Mouse (Mus musculus) E14TG2a.4 (cell line): ENCODE data around the gene Sstr5.
A peak's percentile ranks its signal among the peaks of the same experiment; 100 is the strongest.

Source experiments
- H3K27me3 ChIP-seq: 2 replicates; pipeline ENCODE4 v1.6.1; 2014; ENCODE audit warnings: low read length, control low read depth; ENCODE audit not compliant: insufficient read depth
- H3K36me3 ChIP-seq: 2 replicates; pipeline ENCODE4 v1.6.1; 2014; ENCODE audit warnings: low read length, control low read depth; ENCODE audit not compliant: insufficient read depth
- H3K4me1 ChIP-seq: replicated peaks from 2 replicates; pipeline ENCODE4 v1.6.1; 2014; ENCODE audit warnings: low read depth, low read length, control low read depth
- H3K4me3 ChIP-seq: replicated peaks from 2 replicates; pipeline ENCODE4 v1.5.1; 2014; ENCODE audit warnings: mild to moderate bottlenecking, low read length
- H3K9me3 ChIP-seq: 2 replicates; pipeline ENCODE4 v1.6.1; 2014; ENCODE audit warnings: low read length, control low read depth
- CTCF ChIP-seq: conservative IDR thresholded peaks from 2 replicates; pipeline ENCODE4 v1.5.1; 2014; ENCODE audit warnings: low read length
- NANOG ChIP-seq: IDR thresholded peaks from 2 replicates; pipeline ENCODE4 v1.6.1; 2014; ENCODE audit warnings: borderline replicate concordance, low read length, mixed read lengths
- POU5F1 ChIP-seq: IDR thresholded peaks from 2 replicates; pipeline ENCODE4 v1.6.1; 2014; ENCODE audit warnings: low read length, borderline replicate concordance

Sstr5 gene

GRCm38 (mm10) chr17:25497013-25497412 is at the start of gene Sstr5:
TSS of gene Sstr5 (minus strand) at chr17:25497288.
- H3K36me3 ChIP-seq: no peaks in the 10 kb centered on the region
- no peaks in the 10 kb centered on the region for H3K9me3 ChIP-seq
- TF ChIP-seq CTCF (no peak), POU5F1 (no peak), NANOG (no peak)
- H3K4me1 ChIP-seq: peaks cover 18% of the 10 kb centered on the region
- peaks cover 55% of the 10 kb centered on the region for H3K27me3 ChIP-seq
- peak within 1 kb of the TSS; percentile 75 for H3K4me3 ChIP-seq

- TF ChIP-seq POU5F1 (no peak), CTCF (no peak), NANOG (no peak)
- H3K4me3 ChIP-seq: no peak overlapping the region
These were observed 44.7 kb upstream of the Sstr5 start for GRCm38 (mm10) chr17:25541768-25542167.

DNA sequence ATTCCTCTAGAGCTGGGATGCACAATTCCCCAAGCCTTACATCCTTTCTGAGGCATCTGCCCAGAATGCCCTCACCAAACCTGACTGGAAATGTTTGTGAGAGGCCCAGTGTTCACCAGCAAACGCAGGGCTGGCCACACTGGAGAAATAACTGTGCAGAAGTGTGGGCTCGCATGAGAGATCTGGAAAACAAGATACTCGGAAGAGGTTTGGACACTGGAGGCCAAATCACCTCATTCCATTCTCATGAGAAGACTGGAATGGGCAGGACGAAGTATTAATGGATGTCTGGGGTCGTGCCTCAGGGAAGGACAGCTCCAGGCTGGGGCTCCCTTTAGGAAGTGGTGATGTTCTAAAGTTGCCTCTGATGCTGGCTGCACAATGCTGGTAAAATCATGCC is 43.6 kb upstream of the Sstr5 start:
- TF ChIP-seq CTCF (no peak), NANOG (no peak), POU5F1 (no peak)
- Histone ChIP-seq H3K4me1 (peaks cover 7% of the 10 kb centered on the region), H3K9me3 (no peaks in the 10 kb centered on the region), H3K4me3 (no peak overlapping the region), H3K27me3 (peaks cover 21% of the 10 kb centered on the region; the same call in 1 of the 2 replicates), H3K36me3 (no peaks in the 10 kb centered on the region)

More at GRCm38 (mm10) chr17:25541768-25542167, 44.7 kb upstream of the Sstr5 start:
- H3K9me3 ChIP-seq: no peaks in the 10 kb centered on the region
- no peaks in the 10 kb centered on the region for H3K36me3 ChIP-seq
- peaks cover 3% of the 10 kb centered on the region for H3K4me1 ChIP-seq
- peaks cover 20% of the 10 kb centered on the region; the same call in 1 of the 2 replicates for H3K27me3 ChIP-seq

DNA sequence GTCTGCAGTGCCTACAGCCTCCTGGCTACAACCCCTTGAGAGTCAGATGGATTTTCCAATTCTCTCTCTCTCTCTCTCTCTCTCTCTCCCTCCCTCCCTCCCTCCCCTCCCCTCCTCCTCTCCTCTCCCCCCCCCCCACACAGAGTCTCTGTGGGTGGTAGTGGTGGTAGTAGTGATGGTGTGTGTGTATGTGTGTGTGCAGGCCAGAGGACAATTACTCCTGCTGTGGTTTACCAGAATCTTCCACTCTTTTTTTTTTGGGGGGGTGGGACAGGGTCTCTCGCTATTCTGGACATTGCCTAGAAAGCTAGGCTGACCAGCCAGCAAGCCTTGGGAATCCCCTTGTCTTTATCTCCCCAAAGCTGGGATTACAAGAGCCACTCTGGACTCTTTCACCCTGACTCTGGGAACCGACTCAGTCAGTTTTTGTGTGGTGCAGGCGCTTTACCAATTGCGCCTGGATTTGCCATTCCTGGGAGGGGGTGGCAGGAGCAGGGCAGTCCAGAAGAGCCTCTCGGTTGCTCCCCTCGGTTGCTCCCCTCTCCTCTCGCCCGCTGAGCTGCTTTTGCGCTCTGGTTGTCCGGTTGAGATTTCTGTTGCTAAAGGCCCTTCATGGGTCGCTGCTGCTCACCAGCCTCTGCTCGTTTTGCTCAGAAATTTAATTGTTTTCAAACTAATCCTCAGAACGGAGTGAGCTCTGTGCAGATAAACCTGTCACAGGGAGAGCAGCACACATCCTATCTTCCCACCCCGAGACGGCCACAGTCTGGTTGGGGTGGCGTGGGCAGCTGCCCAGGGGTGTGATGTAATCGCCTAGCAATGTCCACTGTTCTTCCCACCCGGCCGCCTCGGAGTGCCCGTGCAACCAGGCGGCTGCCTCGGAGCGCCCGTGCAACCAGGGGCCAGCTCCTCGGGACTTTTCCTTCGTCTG is 42.1 kb upstream of the Sstr5 start:
- peaks cover 7% of the 10 kb centered on the region for H3K4me1 ChIP-seq

DNA sequence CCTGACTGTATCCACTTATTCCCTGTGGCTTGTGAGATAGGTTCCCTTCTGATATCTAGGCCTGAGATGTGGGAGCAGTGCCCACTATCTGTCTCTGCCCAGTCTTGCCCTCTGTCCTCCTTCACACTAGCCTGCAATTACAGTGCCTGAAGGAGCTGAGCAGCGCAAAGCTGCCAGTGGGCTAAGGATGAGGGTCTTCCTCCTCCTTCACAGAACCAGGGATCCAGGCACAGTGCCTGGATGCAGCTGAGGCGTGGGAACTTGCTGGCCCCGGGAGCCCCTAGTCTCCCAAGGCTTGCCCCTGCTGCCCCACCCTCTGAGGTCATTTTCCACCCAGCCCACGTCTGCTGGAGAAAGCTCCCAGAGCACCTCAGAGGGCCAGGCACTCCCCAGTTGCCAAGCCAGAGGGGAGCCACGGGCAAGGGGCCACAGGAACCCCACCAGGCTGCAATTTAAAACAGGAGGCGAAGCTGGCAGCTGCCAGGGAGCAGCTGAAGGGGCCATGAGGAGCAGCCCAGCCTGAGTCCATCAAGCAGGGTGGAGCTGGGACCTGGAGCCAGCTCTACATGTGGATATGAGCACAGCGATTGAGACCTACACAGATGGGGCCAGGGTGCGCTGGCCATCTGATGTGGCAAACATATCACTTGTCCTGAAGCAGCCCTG is 33.4 kb upstream of the Sstr5 start:
- TF ChIP-seq CTCF: no peak
- no peak overlapping the region for H3K4me3 ChIP-seq

More for the DNA sequence above, 42.1 kb upstream of the Sstr5 start:
- H3K36me3 ChIP-seq: no peaks in the 10 kb centered on the region
- no peak overlapping the region for H3K4me3 ChIP-seq
- TF ChIP-seq NANOG (no peak), POU5F1 (no peak), CTCF (no peak)
- peaks cover 24% of the 10 kb centered on the region for H3K27me3 ChIP-seq
- H3K9me3 ChIP-seq: no peaks in the 10 kb centered on the region

DNA sequence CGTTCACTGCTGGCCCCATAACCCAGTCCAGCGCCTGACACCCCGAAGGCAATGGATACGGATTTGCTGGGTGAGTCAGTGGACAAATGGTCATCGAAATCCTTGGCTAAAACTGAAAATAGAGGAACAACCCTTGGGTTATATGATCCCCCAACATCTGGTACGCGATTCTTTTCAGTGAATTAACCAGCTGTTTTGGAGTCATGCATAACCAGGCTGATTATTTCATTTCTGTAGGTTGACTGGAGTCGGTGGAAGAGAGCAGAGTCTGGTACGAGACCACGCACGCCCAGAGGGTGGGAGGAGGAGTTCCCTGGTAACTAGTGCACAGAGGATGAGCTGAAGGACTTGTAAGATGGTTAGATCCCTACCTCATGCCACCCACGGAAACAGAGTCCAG is 25.0 kb upstream of the Sstr5 start:
- H3K9me3 ChIP-seq: no peaks in the 10 kb centered on the region
- peaks cover 31% of the 10 kb centered on the region for H3K27me3 ChIP-seq
- no peaks in the 10 kb centered on the region for H3K36me3 ChIP-seq
- H3K4me1 ChIP-seq: no peaks in the 10 kb centered on the region; the same call in 1 of the 2 replicates
- H3K4me3 ChIP-seq: no peak overlapping the region
- TF ChIP-seq CTCF (no peak), NANOG (no peak)

More for the DNA sequence above, 33.4 kb upstream of the Sstr5 start:
- H3K27me3 ChIP-seq: peaks cover 14% of the 10 kb centered on the region; the same call in 1 of the 2 replicates
- no peaks in the 10 kb centered on the region for H3K9me3 ChIP-seq
- no peaks in the 10 kb centered on the region for H3K4me1 ChIP-seq
- no peaks in the 10 kb centered on the region for H3K36me3 ChIP-seq

DNA sequence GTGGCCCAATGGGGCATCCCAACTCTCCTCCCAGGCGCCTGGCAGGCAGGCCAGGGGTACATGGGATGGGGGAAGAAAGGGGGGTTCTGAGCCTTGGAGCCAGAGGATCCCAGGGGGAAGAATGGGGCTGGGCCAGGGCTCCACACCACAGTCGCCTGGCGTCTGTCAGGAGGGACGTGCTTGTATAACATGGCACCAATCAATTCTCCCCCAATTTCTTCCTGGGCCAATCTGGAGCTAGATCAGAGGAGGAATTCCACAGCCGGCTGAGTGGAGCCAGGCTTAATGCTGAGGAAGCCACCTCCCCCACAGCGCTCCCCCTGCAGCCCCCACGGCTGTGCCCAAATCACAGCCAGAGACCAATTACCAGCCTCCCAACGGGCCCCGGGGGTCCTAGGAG is 23.4 kb upstream of the Sstr5 start:
- TF ChIP-seq CTCF (no peak), POU5F1 (no peak), NANOG (no peak)
- no peaks in the 10 kb centered on the region for H3K36me3 ChIP-seq
- no peaks in the 10 kb centered on the region for H3K9me3 ChIP-seq
- H3K27me3 ChIP-seq: peaks cover 29% of the 10 kb centered on the region
- H3K4me3 ChIP-seq: no peak overlapping the region
- H3K4me1 ChIP-seq: no peaks in the 10 kb centered on the region; the same call in 1 of the 2 replicates

GRCm38 (mm10) chr17:25519511-25519910 is 22.4 kb upstream of the Sstr5 start:
- Histone ChIP-seq H3K36me3 (no peaks in the 10 kb centered on the region), H3K4me3 (no peak overlapping the region), H3K9me3 (no peaks in the 10 kb centered on the region), H3K4me1 (peaks cover under 1% of the 10 kb centered on the region), H3K27me3 (peaks cover 29% of the 10 kb centered on the region)
- no peak for TF ChIP-seq CTCF
- TF ChIP-seq NANOG: no peak
- TF ChIP-seq POU5F1: no peak
